20 mouse cellular contexts compared by ENCODE assay signal in the genomic region with DNA sequence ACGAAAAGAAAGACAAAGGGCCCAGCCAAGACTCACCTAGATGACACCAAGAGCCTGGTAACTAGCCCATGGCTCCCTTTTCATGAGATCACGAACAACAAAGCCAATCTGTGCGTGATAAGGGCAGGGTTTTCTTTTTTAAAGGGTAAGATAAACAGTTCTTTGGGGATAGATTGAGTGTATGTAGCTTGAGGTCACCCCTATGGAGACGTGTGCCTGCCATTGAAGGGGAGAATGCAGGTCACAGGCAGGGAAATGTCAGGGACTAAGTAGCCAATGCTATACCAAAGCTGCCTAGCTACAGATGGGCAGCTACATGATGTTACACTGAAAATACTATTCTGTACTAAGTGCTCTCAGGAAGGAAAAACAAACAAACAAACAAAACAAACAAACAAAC.
DNase-seq lines count a peak whose midpoint lies in the region; ATAC-seq and TF ChIP-seq lines count a peak whose summit lies in the region.
"Had no signal": no experiment of that assay in that cellular context is flagged by ENCODE, and none has a peak within 500 bp of the region (broad histone marks: within the 10 kb centered on the region; RNA-seq: fewer than 3 reads in every experiment).

No protein-coding gene starts in this region.

- H3K4me2 ChIP-seq in liver, embryonic 11.5 days: peak overlapping the region; percentile 46
- peak overlapping the region; percentile 54 for H3K4me2 ChIP-seq in liver, postnatal 0 days (ENCODE audit: low read depth, low read length)
- H3K4me2 ChIP-seq: hindbrain, embryonic 15.5 days; midbrain, embryonic 12.5 days; neural tube, embryonic 15.5 days had no signal

- H3K36me3 ChIP-seq in heart, embryonic 10.5 days: no peaks in the 10 kb centered on the region
- no peaks in the 10 kb centered on the region for H3K36me3 ChIP-seq in liver, embryonic 11.5 days (ENCODE audit: control insufficient read depth, insufficient read depth, low read length)
- H3K36me3 ChIP-seq in erythroblast, embryonic 14.5 days (ENCODE audit: control insufficient read depth): peaks cover 16% of the 10 kb centered on the region
- H3K36me3 ChIP-seq in liver, postnatal 0 days (replicated peaks; ENCODE audit: insufficient read depth, low read length): no peaks in the 10 kb centered on the region; the same call in 1 of the 2 replicates
- H3K36me3 ChIP-seq: hindbrain, embryonic 15.5 days; midbrain, embryonic 12.5 days had no signal

- no peak for TF ChIP-seq CTCF in liver, postnatal 0 days (IDR thresholded peaks at IDR 0.05; ENCODE audit: low read depth)

- 25% methylated on average over 4 of the region's 4 CpGs for WGBS in heart, embryonic 10.5 days
- WGBS in liver, embryonic 11.5 days: 28% methylated on average over 4 of the region's 4 CpGs
- 36% methylated on average over 4 of the region's 4 CpGs for WGBS in liver, postnatal 0 days (ENCODE audit: insufficient replicate concordance)

- H3K9me3 ChIP-seq in heart, embryonic 10.5 days: no peaks in the 10 kb centered on the region
- H3K9me3 ChIP-seq in liver, embryonic 11.5 days (ENCODE audit: control insufficient read depth, low read length): no peaks in the 10 kb centered on the region
- no peaks in the 10 kb centered on the region for H3K9me3 ChIP-seq in erythroblast, embryonic 14.5 days (ENCODE audit: control insufficient read depth, low read length)
- no peaks in the 10 kb centered on the region for H3K9me3 ChIP-seq in liver, postnatal 0 days (ENCODE audit: low read length)
- H3K9me3 ChIP-seq: hindbrain, embryonic 15.5 days; midbrain, embryonic 12.5 days; neural tube, embryonic 15.5 days had no signal

- TF ChIP-seq EP300 in liver, postnatal 0 days (IDR thresholded peaks at IDR 0.05; ENCODE audit: low read depth): no peak

- DNase-seq in heart, embryonic 10.5 days (ENCODE audit: low spot score): no peak
- no peak for DNase-seq in heart, adult 11 months
- peak; percentile 48 for DNase-seq in liver, embryonic 11.5 days (ENCODE audit: low spot score)
- DNase-seq in liver: no peak
- DNase-seq in liver, postnatal 0 days: no peak
- DNase-seq in left cerebral cortex, postnatal 14 days (ENCODE audit: low spot score in 2 of 2): no peak
- no peak for DNase-seq in c-Kit-positive CD71-positive TER-119-positive erythroid progenitor cells, embryonic 14.5 days (ENCODE audit: low spot score)
- DNase-seq: adrenal gland, postnatal 10 days; cerebellum, adult 18-20 months; gastrocnemius, postnatal 25 days; kidney, adult 18-20 months; kidney, postnatal 14 days; lung, postnatal 10 days; retina, postnatal 1 day; right cerebral cortex, postnatal 4 days had no signal

- peaks cover 31% of the 10 kb centered on the region for H3K27me3 ChIP-seq in heart, embryonic 10.5 days (ENCODE audit: insufficient read depth, poor library complexity, severe bottlenecking)
- H3K27me3 ChIP-seq in liver, embryonic 11.5 days (replicated peaks; ENCODE audit: control insufficient read depth, insufficient read depth, low read length): no peaks in the 10 kb centered on the region
- H3K27me3 ChIP-seq in erythroblast, embryonic 14.5 days (ENCODE audit: control insufficient read depth): peaks cover under 1% of the 10 kb centered on the region
- no peaks in the 10 kb centered on the region for H3K27me3 ChIP-seq in liver, postnatal 0 days (ENCODE audit: insufficient read depth, low read length)
- H3K27me3 ChIP-seq: hindbrain, embryonic 15.5 days; midbrain, embryonic 12.5 days; neural tube, embryonic 15.5 days had no signal

- H3K4me1 ChIP-seq in heart, embryonic 10.5 days: peaks cover 16% of the 10 kb centered on the region
- peaks cover 22% of the 10 kb centered on the region for H3K4me1 ChIP-seq in liver, embryonic 11.5 days (replicated peaks; ENCODE audit: control insufficient read depth, insufficient read depth, low read length)
- H3K4me1 ChIP-seq in erythroblast, embryonic 14.5 days (ENCODE audit: control insufficient read depth): peaks cover 96% of the 10 kb centered on the region
- H3K4me1 ChIP-seq in liver, postnatal 0 days (ENCODE audit: insufficient read depth): peaks cover 19% of the 10 kb centered on the region
- H3K4me1 ChIP-seq: neural tube, embryonic 15.5 days had no signal

- H3K27ac ChIP-seq in heart, embryonic 10.5 days: peak overlapping the region; percentile 79
- peak overlapping the region; percentile 93 for H3K27ac ChIP-seq in liver, embryonic 11.5 days (ENCODE audit: low read depth, low read length)
- H3K27ac ChIP-seq in liver, postnatal 0 days (ENCODE audit: low read depth): peak overlapping the region; percentile 93
- H3K27ac ChIP-seq: hindbrain, embryonic 15.5 days; midbrain, embryonic 12.5 days; neural tube, embryonic 15.5 days had no signal

- H3K4me3 ChIP-seq in heart, embryonic 10.5 days: 0 out of 2 replicates have a peak overlapping the region, but pooled peaks have one; percentile 29
- no peak overlapping the region for H3K4me3 ChIP-seq in liver, embryonic 11.5 days (ENCODE audit: low read depth, low read length)
- H3K4me3 ChIP-seq in erythroblast, embryonic 14.5 days (replicated peaks): peak overlapping the region; percentile 67
- H3K4me3 ChIP-seq in liver, postnatal 0 days (ENCODE audit: low read depth, low read length): peak overlapping the region; percentile 9; the same call in 1 of the 2 replicates
- H3K4me3 ChIP-seq: hindbrain, embryonic 15.5 days; midbrain, embryonic 12.5 days; myocyte; neural tube, embryonic 15.5 days had no signal

- intact Hi-C loops in left cerebral cortex, postnatal 14 days (cut with DNase I): loop anchor here (5.0 kb wide), 1 partner anchor 113 kb away; no protein-coding TSS in a partner anchor

- peak; percentile 70 for ATAC-seq in liver, embryonic 11.5 days (replicated peaks; ENCODE audit: low FRiP score)
- peak; percentile 54 for ATAC-seq in liver, postnatal 0 days

- peak overlapping the region; percentile 41 for H3K9ac ChIP-seq in liver, embryonic 11.5 days (ENCODE audit: low read depth, low read length)
- peak overlapping the region; percentile 60 for H3K9ac ChIP-seq in liver, postnatal 0 days (replicated peaks)
- H3K9ac ChIP-seq: hindbrain, embryonic 15.5 days; midbrain, embryonic 12.5 days; neural tube, embryonic 15.5 days had no signal
